Mouse (Mus musculus): ENCODE measurements around the gene Lca5.

DNA sequence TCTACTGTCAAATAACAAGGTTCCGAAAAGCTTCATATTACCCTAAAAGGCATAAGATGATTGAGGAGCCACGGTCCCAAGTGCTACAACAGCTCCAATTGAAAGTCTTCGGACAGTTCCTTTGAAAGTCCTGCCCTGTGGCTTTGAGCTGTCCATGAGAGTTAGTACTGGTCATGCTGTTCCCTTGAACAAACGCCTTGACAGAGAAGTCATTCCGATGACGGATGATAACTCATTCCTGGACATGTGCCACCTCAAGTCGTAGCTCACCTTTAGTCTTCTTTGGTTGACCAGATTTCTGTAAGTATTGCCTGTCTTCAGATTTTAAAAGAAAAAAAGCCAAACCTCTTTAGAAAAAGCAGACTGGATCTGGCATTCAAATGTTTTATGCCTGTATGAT, 87.6 kb downstream of the Lca5 start:
- TF ChIP-seq CTCF (IDR thresholded peaks at IDR 0.05; ENCODE audit: borderline replicate concordance, insufficient read depth, low read length) (no peak), POLR2A (IDR thresholded peaks at IDR 0.05; ENCODE audit: low read depth, low read length) (no peak)
